17 mouse cellular contexts compared by ENCODE assay signal in genomic region chr9:121820765-121821164, GRCm38 (mm10). TPM values are rescaled to one million over a fixed set of nuclear protein-coding genes. Genes with fewer than 3 reads are reported as not detected.
DNase-seq lines count a peak whose midpoint lies in the region; ATAC-seq and TF ChIP-seq lines count a peak whose summit lies in the region.
"Had no signal": no experiment of that assay in that cellular context is flagged by ENCODE, and none has a peak within 500 bp of the region (broad histone marks: within the 10 kb centered on the region; RNA-seq: fewer than 3 reads in every experiment).

No protein-coding gene starts in this region.

- H3K27me3 ChIP-seq in kidney, embryonic 14.5 days (ENCODE audit: control insufficient read depth, insufficient read depth, low read length) = no peaks in the 10 kb centered on the region
- H3K27me3 ChIP-seq: embryonic facial prominence, embryonic 13.5 days; embryonic facial prominence, embryonic 15.5 days had no signal

- no peak overlapping the region for H3K27ac ChIP-seq in kidney, embryonic 14.5 days (ENCODE audit: low read depth, low read length)
- H3K27ac ChIP-seq in layer of hippocampus, adult 2 months = peak overlapping the region; percentile 95
- H3K27ac ChIP-seq: embryonic facial prominence, embryonic 13.5 days; embryonic facial prominence, embryonic 15.5 days; forebrain, embryonic 10.5 days; forebrain, embryonic 12.5 days had no signal

- no peak overlapping the region for H3K4me2 ChIP-seq in kidney, embryonic 14.5 days (replicated peaks; ENCODE audit: low read depth, low read length)
- H3K4me2 ChIP-seq: embryonic facial prominence, embryonic 13.5 days; embryonic facial prominence, embryonic 15.5 days; forebrain, embryonic 12.5 days had no signal

- no peaks in the 10 kb centered on the region for H3K4me1 ChIP-seq in kidney, embryonic 14.5 days (ENCODE audit: control insufficient read depth, insufficient read depth, low read length)
- H3K4me1 ChIP-seq: forebrain, embryonic 10.5 days had no signal

- WGBS in kidney, embryonic 14.5 days = 67% methylated on average over 5 of the region's 5 CpGs

- no peaks in the 10 kb centered on the region for H3K9me3 ChIP-seq in kidney, embryonic 14.5 days (ENCODE audit: control insufficient read depth, low read length)
- H3K9me3 ChIP-seq: embryonic facial prominence, embryonic 13.5 days; embryonic facial prominence, embryonic 15.5 days; forebrain, embryonic 10.5 days; forebrain, embryonic 12.5 days had no signal

- H3K36me3 ChIP-seq in kidney, embryonic 14.5 days (ENCODE audit: control insufficient read depth, insufficient read depth, low read length) = no peaks in the 10 kb centered on the region
- H3K36me3 ChIP-seq: embryonic facial prominence, embryonic 13.5 days; embryonic facial prominence, embryonic 15.5 days; forebrain, embryonic 10.5 days; forebrain, embryonic 12.5 days had no signal

- H3K4me3 ChIP-seq in kidney, embryonic 14.5 days (ENCODE audit: low read length) = no peak overlapping the region
- H3K4me3 ChIP-seq in layer of hippocampus, adult 2 months = no peak overlapping the region
- H3K4me3 ChIP-seq: embryonic facial prominence, embryonic 13.5 days; embryonic facial prominence, embryonic 15.5 days; erythroblast, embryonic 14.5 days; forebrain, embryonic 10.5 days; forebrain, embryonic 12.5 days had no signal

- ATAC-seq in kidney, embryonic 14.5 days (ENCODE audit: low FRiP score, low TSS enrichment) = no peak
- ATAC-seq: forebrain, embryonic 14.5 days; forebrain, embryonic 16.5 days had no signal

- H3K9ac ChIP-seq in kidney, embryonic 14.5 days (ENCODE audit: low read depth, low read length) = no peak overlapping the region
- H3K9ac ChIP-seq: embryonic facial prominence, embryonic 13.5 days; embryonic facial prominence, embryonic 15.5 days; forebrain, embryonic 12.5 days had no signal

- peak; percentile 16 for DNase-seq in kidney, adult 18-20 months
- DNase-seq in layer of hippocampus, adult 2 months (ENCODE audit: low spot score in 2 of 2) = no peak
- no peak for DNase-seq in layer of hippocampus, adult 11-12 months (ENCODE audit: low spot score)
- DNase-seq: adrenal gland, postnatal 25 days; embryo, embryonic 11 days had no signal

- TF ChIP-seq CTCF in layer of hippocampus, adult 2 months (conservative IDR thresholded peaks at IDR 0.05) = no peak

RNA-seq across cellular contexts. Expression of gene Ccdc13, which starts 18.5 kb away (rescaled TPM):
- polyA plus RNA-seq in kidney, embryonic 14.5 days (2014; fragmentation: Nextera tagmentation; extraction: Ambion mirVana) = 0.16 and 0.69 TPM in 2 replicates
- 10 to 100 TPM in 1 of 2 experiments, 1 to 10 TPM in 1; 7.8 to 10.0 TPM for total RNA-seq in layer of hippocampus, adult 2 months (2021)
- total RNA-seq: common myeloid progenitor, adult 5-6 weeks; MEL had no signal
- polyA plus RNA-seq: erythroblast, embryonic 14.5 days had no signal

RNA-seq across cellular contexts. Expression of gene Hhatl, which starts 28.5 kb away (rescaled TPM):
- polyA plus RNA-seq in kidney, embryonic 14.5 days (2014; fragmentation: Nextera tagmentation; extraction: Ambion mirVana) = not detected in 2 replicates
- total RNA-seq in layer of hippocampus, adult 2 months (2021) = 10 to 100 TPM; 15.6 to 19.9 TPM
- total RNA-seq: adrenal gland, adult 2 months; adrenal gland, postnatal 25 days; common myeloid progenitor, adult 5-6 weeks; MEL had no signal
- polyA plus RNA-seq: embryonic facial prominence, embryonic 11.5 days; erythroblast, embryonic 14.5 days; forebrain, embryonic 10.5 days; forebrain, embryonic 12.5 days; forebrain, embryonic 14.5 days; forebrain, embryonic 16.5 days had no signal

RNA-seq across cellular contexts. Expression of gene Higd1a, which starts 37.4 kb away (rescaled TPM):
- polyA plus RNA-seq in kidney, embryonic 14.5 days (2014; fragmentation: Nextera tagmentation; extraction: Ambion mirVana) = 133 and 175 TPM in 2 replicates
- total RNA-seq in layer of hippocampus, adult 2 months (2021) = 10 to 100 TPM; 84.4 to 88.4 TPM

RNA-seq across cellular contexts. Expression of gene Klhl40, which starts 43.4 kb away (rescaled TPM):
- 0.08 TPM in 1 of 2 replicates, not detected in the other for polyA plus RNA-seq in kidney, embryonic 14.5 days (2014; fragmentation: Nextera tagmentation; extraction: Ambion mirVana)
- total RNA-seq in layer of hippocampus, adult 2 months (2021) = 1 to 10 TPM; 3.3 to 4.6 TPM
- total RNA-seq: adrenal gland, adult 2 months; MEL had no signal
- polyA plus RNA-seq: adrenal gland, adult 2 months; erythroblast, embryonic 14.5 days had no signal
